Mouse (Mus musculus): ENCODE measurements around the gene Supt3. TPM values are rescaled to one million over a fixed set of nuclear protein-coding genes. Genes with fewer than 3 reads are reported as not detected.

Gene Supt3
- total RNA-seq, 2 experiments from 2014 or later, result 12.9 to 13.7 TPM

DNA sequence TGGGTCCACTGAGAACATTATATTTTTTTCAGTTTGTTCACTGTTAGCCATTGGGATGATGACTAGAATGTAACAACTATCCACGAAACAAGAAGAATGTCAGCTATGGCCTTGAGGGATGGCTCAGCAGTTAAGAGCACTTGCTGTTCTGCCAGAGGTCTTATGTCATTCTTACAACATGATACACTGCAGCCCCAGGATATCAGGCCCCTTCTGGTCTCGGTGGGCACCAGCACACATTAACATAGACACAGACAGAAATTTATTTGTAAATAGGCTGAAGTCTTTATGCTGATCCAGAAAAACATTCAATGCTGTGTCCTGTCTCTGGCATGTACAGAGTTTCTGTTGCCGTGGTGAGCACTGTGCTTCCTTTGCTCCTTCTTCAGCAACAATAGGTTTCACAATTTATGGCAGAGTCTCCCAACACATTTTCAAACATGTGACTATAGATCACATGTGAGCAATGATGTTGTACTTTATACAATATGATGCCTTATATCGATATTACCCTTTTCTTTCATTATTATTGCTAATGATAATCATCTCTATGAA lies 166.7 kb downstream of the Supt3 start:
- intact Hi-C loops (cut with DNase I), result loop anchor here (10.0 kb wide), 1 partner anchor 679 kb away; no protein-coding TSS in a partner anchor
- no peak for DNase-seq (ENCODE audit: low spot score in 2 of 2)

DNA sequence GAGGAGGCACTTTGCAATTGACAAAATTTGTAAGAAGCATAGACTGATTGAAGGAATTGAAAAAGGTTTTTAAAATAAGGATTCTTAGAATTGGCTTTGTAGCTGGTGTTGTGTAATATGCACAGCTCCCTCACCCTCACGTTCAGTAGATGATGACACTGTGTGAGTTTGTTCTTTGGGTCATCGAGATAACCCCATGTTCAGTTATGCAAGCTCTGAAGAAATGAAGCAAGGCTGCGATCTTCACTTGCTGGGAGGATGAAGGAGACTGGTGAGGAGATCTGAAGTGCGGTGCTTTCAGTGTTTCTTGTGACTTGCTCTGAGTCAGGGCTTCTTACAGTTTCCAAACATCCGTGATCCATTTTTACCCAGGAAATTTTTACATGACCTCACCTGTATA lies 168.4 kb downstream of the Supt3 start:
- intact Hi-C loops (cut with DNase I), result loop anchor here (10.0 kb wide), 1 partner anchor 681 kb away; no protein-coding TSS in a partner anchor
- DNase-seq (ENCODE audit: low spot score in 2 of 2), result no peak

DNA sequence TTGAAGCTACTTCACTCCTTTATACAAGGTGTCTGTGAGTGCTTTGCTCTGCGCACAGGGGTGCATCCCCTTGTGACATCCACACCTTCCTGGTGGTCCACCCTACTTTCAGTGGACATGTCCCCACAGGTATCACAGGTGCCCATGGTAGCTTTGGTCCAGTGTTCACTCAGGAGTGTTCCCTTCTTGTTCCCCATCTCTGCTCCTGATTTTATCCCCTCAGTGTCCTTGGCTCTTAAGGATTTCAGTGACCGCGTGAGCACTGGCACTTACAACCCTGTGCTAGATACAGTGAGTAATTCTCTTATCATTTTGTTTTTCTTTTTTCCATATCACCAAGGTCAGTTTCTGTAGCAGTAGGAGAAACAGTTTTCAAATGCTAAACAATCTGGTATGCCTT lies 171.4 kb downstream of the Supt3 start:
- DNase-seq (ENCODE audit: low spot score in 2 of 2), result no peak
- intact Hi-C loops (cut with DNase I), result loop anchor here (10.0 kb wide), 1 partner anchor 684 kb away; no protein-coding TSS in a partner anchor

DNA sequence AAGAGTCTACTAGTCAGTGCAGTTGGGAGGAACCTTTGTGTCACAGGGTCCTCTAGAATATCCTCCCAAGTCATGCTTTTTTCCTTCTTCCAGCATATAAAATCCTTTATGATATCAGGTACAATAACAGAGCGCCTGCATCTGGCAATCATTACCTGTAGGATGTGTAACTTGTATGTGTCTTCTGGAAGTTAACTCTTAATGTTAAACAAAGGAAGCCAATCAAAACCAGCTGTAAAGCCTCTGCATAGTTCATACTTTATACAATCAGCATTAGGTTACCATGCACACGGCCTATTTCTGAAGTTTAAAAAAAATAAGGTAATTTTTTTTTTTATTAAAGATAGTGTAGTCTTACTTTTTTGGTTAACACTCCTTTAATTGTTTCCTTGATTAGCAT lies 179.7 kb downstream of the Supt3 start:
- intact Hi-C loops (cut with DNase I), result no loop called here

DNA sequence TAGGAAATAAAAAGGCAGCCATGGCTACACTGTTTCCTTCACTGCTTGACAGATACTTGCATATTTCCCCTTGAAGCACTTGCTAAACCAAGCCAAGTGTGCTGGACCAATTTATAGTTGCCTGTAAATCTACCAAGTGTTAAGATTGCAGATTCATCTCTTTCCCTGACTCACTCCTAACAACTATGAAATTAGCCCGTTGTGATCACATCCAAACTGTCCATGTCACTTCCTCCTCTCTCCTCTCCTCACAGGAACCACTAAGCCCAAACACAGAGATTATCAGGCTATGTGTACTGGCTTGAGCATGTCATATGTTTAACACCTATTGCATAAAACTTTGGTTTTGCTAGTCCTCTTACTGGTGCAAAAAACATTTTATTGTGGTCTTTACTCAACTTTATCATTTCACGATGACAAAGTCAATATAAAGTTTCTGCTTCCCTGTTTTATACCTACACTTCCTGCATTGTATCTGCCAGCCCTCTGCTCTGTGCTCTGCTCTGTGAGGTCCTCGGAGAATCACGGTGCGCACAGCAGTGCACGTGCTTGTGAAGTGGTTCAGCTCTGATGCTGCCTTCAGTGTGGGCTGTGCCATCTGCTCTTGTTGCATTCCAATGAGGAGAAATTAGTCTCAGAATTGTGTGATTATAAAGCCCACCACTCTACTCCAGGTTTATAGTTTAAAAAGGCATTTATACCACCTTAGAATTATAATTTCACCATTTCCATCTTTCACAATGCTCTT lies 186.3 kb downstream of the Supt3 start:
- intact Hi-C loops (cut with DNase I), result no loop called here
- no peak for DNase-seq (ENCODE audit: low spot score in 2 of 2)

More for the DNA sequence above, 179.7 kb downstream of the Supt3 start:
- no peak for DNase-seq (ENCODE audit: low spot score in 2 of 2)

DNA sequence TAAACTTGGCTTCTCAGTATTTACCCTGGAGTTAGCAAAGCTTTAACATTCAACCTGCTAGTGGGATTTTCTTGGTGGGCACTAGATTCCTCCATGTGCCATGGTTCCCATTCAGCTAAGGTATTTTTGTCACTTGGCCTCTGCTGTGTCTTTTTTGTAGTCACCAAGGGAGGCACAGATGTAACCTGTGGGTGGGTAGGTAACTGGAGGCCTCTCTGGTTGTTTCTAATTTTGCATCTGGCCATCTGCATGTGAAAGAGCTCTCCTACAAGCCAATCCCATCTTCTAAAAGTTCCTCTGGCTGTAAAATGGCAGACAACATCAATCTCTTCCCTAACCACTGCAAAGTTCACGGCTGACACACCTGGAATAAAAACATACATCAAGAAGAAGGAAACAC lies 190.2 kb downstream of the Supt3 start:
- DNase-seq (ENCODE audit: low spot score in 2 of 2), result peak; percentile 12 to 19
- intact Hi-C loops (cut with DNase I), result no loop called here

DNA sequence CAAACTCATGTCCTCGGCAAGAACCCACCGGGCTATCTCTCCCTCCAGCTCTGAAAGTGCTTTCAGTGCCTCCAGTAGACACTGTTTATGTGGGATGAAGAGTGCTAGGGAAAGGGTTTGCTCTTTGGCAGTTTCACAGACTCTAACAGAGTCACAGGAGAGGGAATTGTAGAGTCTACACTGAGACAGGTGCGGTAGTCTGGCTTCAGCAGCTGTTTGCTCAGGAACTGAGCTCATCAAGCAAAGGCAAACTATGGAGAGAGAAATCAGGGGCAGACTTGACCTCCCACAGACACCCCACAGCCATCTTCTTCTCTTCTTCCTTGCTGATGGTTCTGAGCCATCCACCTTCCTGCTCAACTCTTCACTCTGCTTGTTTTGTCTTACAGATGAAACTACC lies 193.3 kb downstream of the Supt3 start:
- intact Hi-C loops (cut with DNase I), result no loop called here
- DNase-seq (ENCODE audit: low spot score in 2 of 2), result no peak

DNA sequence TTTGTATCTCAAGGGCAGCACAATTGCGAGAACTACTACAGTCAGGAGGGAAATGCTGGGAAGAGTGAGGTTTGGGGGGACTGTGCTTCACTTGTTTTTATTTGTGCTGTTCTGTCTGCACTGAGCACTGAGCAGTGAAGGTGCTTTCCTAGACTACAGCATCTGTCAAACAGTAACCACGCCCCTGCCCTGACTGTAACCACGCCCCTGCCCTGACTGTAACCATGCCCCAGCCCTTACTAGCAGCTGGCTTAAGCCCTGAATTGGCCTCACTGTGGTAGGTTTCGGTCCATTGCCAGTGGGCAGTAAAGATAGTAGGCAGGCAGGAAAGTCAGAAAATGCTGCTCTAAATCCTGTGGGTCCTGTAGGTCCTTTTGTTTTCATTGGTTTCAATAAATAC lies 196.5 kb downstream of the Supt3 start:
- intact Hi-C loops (cut with DNase I), result no loop called here
- DNase-seq (ENCODE audit: low spot score in 2 of 2), result no peak

DNA sequence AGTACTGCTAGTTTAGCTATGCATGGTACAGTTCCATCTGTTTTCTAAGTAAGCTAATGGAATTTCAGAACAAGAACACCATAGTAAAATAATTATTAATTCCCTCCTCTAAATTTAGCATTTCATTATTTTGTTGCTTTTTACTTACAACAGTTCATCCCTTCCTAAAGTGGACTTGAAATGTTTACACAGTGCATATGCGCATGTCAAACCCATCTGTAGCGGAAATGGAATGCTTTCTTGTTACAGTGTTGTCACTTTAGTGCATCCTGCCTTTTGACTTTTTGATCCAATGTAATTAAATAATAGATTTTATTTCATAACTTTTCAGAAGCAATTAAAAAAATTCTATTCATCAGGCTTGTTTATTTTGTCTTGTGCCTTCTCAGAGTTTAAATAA lies 200.7 kb downstream of the Supt3 start:
- DNase-seq (ENCODE audit: low spot score in 2 of 2), result no peak
- intact Hi-C loops (cut with DNase I), result no loop called here

DNA sequence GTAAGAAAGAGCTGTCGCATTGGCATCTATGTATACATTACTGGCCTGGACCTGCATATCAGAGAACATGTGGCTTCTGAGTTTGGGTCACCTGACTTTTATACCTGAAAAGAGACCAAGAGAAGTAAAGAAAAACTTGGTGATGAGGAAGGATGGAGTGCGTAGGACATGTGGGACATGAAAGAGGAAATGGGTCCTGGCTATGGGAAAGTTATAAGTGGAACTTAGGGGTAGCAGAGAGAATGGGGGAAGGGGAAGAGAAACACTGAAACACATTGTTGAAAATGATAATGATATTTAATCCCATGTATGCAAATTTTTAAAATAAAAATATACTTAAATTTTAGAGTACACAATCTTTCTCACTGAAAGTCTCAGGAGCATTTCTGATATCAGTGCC lies 211.0 kb downstream of the Supt3 start:
- intact Hi-C loops (cut with DNase I), result no loop called here
- no peak for DNase-seq (ENCODE audit: low spot score in 2 of 2)

DNA sequence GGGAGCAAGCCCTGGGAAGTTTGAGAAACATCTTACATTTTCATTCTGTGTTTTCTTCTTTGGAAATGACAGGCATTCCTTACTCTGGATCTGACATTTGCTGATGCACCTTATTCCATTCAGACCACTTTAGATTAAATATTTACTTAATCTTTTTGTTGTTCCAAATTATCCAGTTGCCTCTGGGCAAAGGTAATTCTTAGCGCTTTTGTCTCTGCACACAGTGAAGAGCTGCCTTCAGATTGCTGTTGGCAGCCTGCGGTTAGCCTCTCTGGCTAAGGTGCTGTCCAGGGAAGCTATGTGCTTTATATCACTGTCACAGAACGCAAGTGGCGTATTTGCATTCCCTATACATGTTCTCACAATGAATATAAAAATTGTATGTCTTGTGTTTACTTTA lies 226.4 kb downstream of the Supt3 start:
- no peak for DNase-seq (ENCODE audit: low spot score in 2 of 2)
- intact Hi-C loops (cut with DNase I), result no loop called here

DNA sequence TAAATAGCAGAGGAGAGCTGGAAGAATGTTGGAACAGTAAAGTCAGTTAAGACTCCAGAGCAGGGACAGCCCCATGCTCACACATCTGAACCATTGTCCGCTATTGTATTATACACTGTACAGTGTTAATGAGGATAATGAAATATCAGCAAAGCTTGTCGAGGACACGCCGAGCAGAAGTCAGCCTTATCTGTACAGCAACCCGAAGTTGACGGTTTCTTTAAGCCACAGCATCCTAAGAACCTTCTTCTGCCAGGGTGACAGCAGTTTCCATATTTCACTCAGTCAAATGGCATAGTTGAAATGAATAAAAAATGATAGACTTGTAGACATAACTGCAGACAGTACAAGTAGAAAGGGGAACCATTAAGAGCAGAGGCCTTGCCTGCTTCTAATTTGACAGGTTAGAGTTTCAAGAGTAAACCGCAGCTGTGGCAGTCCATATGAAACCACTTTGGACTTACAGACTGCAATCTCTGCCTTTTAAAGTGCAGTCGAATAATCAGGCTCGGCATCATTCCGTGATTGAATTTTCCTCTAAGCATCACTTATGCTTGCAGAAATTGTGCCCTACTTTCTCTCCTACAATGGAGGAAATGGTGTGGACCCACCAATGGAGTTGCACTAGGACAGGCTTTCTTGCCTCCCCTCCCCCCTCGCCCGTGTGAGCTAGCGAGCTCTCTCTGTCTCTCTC lies 227.7 kb downstream of the Supt3 start:
- intact Hi-C loops (cut with DNase I), result no loop called here
- no peak for DNase-seq (ENCODE audit: low spot score in 2 of 2)

DNA sequence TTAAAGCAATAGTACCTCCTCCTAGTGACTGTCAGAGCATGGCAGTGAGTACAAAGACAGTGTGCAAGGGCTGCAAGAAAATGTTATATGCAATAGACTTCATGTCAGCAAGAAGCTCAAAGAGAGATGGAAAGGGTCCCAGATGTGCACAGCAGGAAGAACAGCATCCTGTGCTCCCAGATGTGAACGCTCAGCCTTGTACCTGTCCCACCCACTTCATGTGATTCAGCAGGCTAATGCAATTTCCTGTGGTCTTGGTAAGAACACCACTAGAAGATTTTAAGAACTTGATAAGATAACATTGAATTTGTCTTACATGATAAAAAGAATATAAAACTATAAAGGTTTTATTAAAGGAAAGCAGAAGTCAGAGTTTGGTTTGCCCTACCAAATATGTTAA lies 230.5 kb downstream of the Supt3 start:
- no peak for DNase-seq (ENCODE audit: low spot score in 2 of 2)
- intact Hi-C loops (cut with DNase I), result no loop called here

DNA sequence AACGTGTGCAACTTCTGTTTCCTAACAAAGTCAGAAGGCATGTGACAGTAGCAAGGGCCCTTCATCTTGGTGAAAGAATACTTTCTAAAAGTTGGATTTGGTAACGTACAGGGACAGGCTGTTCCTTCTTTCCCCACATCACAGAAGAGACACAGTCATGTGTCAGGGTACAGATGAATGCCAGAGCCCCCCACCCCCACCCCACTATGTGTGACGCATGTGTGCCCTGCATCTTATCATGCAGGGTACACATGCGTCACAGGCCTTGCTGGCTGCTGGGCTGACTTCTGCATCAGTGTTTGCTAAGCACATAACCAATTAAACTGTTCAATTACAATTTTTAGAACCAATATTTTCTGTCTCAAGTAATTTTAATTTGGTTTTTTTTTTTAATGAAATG lies 231.7 kb downstream of the Supt3 start:
- intact Hi-C loops (cut with DNase I), result no loop called here
- no peak for DNase-seq (ENCODE audit: low spot score in 2 of 2)

DNA sequence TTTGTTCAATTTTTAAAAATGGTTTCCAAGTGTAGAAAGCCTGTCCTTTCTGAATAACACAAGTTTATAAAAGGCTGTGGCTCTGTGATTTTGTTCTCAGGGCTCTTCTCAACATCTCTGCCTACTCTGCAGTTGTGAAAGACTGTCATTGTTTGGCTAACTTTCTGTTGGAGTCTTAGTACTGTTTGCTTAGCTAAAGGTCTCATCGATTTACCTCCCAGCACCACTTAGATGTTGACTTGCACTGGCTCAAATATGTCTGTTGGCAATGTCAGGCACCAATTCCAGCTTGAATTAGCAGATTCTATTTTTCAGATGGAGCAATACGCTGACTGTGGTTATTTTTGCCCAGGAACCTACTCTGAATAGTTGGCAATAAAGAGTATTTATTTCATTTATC lies 233.5 kb downstream of the Supt3 start:
- DNase-seq (ENCODE audit: low spot score in 2 of 2), result no peak
- intact Hi-C loops (cut with DNase I), result no loop called here

DNA sequence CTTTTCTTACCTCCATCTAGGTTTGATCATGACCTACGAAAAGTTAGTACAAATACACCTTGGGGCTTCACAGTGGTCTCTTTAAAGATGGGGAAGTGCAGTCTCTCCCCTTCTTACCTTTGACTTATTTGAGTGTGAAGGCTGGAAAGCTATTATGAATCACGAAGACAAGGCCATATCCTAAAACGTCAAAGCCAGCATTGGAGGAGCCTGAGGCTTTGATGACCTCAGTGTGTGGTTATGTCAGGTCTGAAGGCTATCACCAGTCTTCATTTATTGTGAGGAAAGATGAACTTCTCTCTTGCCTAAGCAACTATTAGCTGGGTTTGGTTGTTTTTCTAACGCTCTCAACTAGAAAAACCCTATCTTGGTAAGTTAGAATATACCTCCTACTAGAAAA lies 239.8 kb downstream of the Supt3 start:
- DNase-seq (ENCODE audit: low spot score in 2 of 2), result no peak
- intact Hi-C loops (cut with DNase I), result no loop called here

DNA sequence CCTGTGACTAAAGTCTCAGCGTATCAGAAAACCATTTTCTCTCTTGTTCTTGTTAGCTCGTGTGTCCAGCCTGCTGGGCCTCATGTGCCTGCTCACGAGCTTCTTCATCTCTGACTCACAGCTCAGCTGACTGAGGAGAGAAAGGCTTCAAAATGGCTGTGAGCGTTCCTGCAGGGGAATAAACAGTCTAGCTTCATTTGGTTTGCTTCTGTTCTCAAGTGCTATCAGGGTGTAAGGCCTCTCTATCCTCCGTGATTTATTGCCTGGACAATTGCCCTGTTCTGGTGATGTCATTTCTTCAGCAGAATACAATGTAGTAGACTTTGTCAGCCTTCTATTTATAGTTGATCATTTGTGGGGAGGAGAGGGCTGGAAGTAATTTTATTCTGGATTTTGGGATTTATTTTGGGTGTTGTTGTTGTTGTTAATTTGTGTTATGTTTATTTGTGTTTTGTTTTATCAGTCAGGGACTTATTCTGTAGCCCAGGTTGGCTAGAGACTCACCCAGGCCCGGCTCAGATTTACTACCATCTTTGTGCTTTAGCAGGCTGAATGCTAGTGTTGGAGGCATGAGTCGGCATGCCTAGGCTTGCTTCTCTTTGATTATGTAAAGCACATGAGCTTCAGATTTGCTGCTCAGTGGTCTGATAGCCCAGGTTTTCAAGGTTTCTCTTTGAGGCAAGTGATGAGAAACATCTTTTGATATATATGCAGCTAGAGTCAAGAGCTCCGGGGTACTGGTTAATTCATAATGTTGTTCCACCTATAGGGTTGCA lies 243.4 kb downstream of the Supt3 start:
- intact Hi-C loops (cut with DNase I), result no loop called here
- DNase-seq (ENCODE audit: low spot score in 2 of 2), result peak in 1 of 2 experiments; percentile 7

DNA sequence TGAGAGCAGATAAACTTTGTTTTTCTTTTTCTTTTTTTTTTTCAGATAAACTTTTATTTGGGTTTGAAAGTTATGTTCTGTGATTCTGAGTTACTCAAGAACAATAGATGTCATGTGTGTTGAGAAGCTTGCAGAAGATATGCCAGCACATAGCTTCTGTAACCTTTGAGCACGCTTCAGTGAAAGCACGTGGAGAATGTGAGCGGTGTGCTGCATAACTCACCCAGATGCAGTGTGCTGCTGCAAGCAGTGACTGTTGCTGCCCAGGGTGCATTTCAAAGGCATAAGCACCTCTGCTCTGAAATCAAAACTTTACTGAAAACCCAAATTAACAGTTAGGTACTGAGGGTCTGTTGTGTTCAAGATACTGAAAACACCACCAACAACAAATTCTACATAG lies 251.5 kb downstream of the Supt3 start:
- intact Hi-C loops (cut with DNase I), result no loop called here
- no peak for DNase-seq (ENCODE audit: low spot score in 2 of 2)

DNA sequence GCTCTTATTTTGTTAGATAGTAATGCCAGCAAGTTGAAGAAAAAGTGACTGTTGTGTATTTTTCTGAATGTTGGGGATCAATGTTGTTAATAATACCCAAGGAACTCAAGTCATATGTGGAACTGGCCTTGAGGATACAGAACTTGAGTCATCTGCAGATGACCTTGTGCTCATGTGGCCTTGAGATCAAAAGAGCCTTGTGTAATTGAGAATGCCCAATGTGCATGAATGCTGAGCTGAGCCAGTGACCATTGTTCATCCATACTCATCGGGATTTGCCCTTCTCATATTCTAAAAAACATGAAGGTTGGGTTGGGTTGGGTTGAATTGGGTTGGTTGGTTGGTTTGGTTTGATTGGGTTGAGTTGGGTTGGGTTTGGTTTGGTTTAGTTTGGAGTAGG lies 252.2 kb downstream of the Supt3 start:
- DNase-seq (ENCODE audit: low spot score in 2 of 2), result no peak
- intact Hi-C loops (cut with DNase I), result no loop called here

DNA sequence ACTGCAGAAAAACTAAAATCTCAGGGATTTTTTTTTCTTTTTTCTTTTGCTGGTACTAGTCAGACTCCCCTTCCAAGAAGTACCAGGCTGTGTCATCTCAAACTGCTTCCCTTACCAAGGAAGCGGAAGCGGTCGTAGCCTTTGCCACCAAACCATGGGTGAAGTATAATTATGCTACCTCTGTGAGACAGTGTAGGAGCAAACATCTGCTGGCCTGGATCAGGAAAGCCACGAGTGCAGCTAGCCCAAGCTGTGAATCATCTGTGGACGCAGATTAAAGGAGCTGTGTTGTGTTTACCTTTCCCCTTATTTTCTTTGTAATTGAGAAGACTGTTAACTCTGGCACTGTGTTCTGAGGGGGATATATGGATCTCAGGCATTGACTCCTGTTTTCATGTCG lies 255.3 kb downstream of the Supt3 start:
- no peak for DNase-seq (ENCODE audit: low spot score in 2 of 2)
- intact Hi-C loops (cut with DNase I), result no loop called here

Measured in left cerebral cortex, postnatal 36 days (tissue).